Mouse (Mus musculus) MEL (cell line): ENCODE measurements around the gene Snrnp70.

ENCODE experiments used
- CTCF ChIP-seq, 3 experiments: IDR thresholded peaks in 2 of 3; conservative IDR thresholded peaks in 1 of 3; 2 replicates each; pipeline ENCODE4 v1.5.1; 2011 to 2012; ENCODE audit warnings: low read length in 3 of 3, low read depth in 2 of 3, mild to moderate bottlenecking in 2 of 3, improper control_type of control experiment in 1 of 3, inconsistent platforms in 1 of 3, mixed read lengths in 1 of 3, moderate library complexity in 1 of 3; ENCODE audit not compliant: control insufficient read depth in 1 of 3, insufficient read depth in 1 of 3, poor library complexity in 1 of 3, severe bottlenecking in 1 of 3
- MYC ChIP-seq: IDR thresholded peaks from 2 replicates; pipeline ENCODE4 v1.6.1; 2011; ENCODE audit warnings: low read depth, mild to moderate bottlenecking, low read length, improper control_type of control experiment, moderate library complexity
- RCOR1 ChIP-seq: IDR thresholded peaks from 2 replicates; pipeline ENCODE4 v1.6.1; 2012; ENCODE audit warnings: low read depth, mild to moderate bottlenecking, inconsistent platforms, low read length, improper control_type of control experiment
- ZC3H11A ChIP-seq: IDR thresholded peaks from 2 replicates; pipeline ENCODE4 v1.6.1; 2012; ENCODE audit warnings: low read depth, mild to moderate bottlenecking, inconsistent platforms, low read length, improper control_type of control experiment
- ZKSCAN1 ChIP-seq: IDR thresholded peaks from 2 replicates; pipeline ENCODE4 v1.6.1; 2012; ENCODE audit warnings: low read depth, mild to moderate bottlenecking, inconsistent platforms, low read length, improper control_type of control experiment, moderate library complexity

DNA sequence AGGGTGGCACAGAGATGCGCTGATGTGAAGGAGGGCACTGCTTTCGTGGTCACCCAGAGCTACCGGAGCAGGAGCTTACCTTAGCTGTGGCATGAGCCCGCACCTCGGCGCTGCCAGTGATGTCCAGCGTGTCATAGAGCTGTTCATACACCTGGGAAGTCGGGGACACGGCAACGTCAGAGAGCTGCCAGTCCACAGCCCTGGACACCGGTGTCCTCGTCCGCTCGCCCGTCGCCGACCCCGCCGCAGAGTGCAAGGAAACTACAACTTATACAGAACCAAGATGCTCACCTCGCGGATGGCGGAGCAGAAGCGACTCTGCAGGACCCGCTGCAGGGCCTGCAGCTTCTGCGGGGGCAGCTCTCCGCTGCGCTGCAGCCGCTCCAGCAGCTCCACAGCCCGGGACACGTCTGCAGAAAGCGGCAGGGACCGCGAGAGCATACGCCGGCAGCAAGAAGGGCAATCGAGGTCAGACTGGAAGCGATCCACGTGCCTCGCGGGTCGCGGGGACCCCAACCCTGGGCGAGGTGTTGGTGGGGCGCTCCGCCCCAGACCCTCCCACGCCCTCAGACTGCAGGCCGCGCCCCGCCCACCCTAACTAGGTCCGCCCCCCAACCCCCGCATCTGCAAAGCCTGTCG, 25.6 kb downstream of the Snrnp70 start:
- TF ChIP-seq ZKSCAN1 (no peak), MYC (no peak), ZC3H11A (no peak), RCOR1 (no peak), CTCF (IDR thresholded peaks at IDR 0.05 in 2 of 3, conservative IDR thresholded peaks at IDR 0.05 in 1 of 3; ENCODE audit: control insufficient read depth in 1 of 3, insufficient read depth in 1 of 3, low read depth in 2 of 3, low read length in 3 of 3, poor library complexity in 1 of 3, severe bottlenecking in 1 of 3) (no peak)
